Mouse (Mus musculus): Measurements from ENCODE around the gene Cdc26. TPM values are rescaled to one million over a fixed set of nuclear protein-coding genes. Genes with fewer than 3 reads are reported as not detected.
A peak's percentile ranks its signal among the peaks of the same experiment; 100 is the strongest.

The Cdc26 gene
- total and polyA plus RNA-seq, 3 experiments: 80.4 to 81.4 TPM; not detected in 1

DNA sequence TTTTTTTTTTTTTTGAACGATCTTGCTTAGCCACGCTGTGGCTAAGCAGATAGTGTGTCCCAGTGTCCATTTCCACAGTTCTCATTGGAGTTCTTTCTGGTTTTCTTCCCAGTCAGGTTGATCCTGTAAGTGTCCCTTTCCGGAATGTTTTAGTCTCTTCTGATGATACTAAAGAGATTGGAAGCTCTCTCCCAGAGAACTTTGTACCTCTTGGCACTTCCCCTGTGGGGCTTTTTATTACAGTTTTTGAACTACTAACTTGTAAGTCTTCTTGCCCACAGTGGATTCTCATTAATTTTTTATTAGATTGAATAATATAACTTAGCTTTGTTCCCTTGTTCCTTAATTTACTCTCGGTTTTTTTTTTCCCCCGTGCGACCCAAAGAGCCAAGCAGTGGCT lies 46.9 kb downstream of the Cdc26 start:
- Histone ChIP-seq H3K9ac (ENCODE audit: control insufficient read depth, low read depth, low read length, poor library complexity, severe bottlenecking) (peak overlapping the region; percentile 86), H3K79me2 (ENCODE audit: control insufficient read depth, insufficient read depth, low read length, poor library complexity) (peaks cover 36% of the 10 kb centered on the region), H3K4me3 (ENCODE audit: control insufficient read depth in 1 of 2, insufficient read depth in 1 of 2, low read depth in 2 of 2, low read length in 2 of 2) (peak overlapping the region; percentile 67 to 76), H3K4me1 (ENCODE audit: control insufficient read depth in 1 of 2, insufficient read depth in 2 of 2, low read length in 2 of 2) (peaks cover 6 to 8% of the 10 kb centered on the region in 2 experiments; a peak in 3 of 4 replicates), H3K27me3 (ENCODE audit: control insufficient read depth in 1 of 2, insufficient read depth in 2 of 2, low read length in 2 of 2) (no peaks in the 10 kb centered on the region), H3K9me3 (replicated peaks; ENCODE audit: insufficient read depth, low read length) (no peaks in the 10 kb centered on the region), H3K36me3 (ENCODE audit: control insufficient read depth in 1 of 2, insufficient read depth in 2 of 2, low read length in 2 of 2) (peaks cover 0 to 29% of the 10 kb centered on the region in 2 experiments; a peak in 2 of 4 replicates), H3K27ac (ENCODE audit: control insufficient read depth, low read depth, low read length) (peak overlapping the region; percentile 49; the same call in 1 of the 2 replicates)
- no peak for TF ChIP-seq KAT2A (conservative IDR thresholded peaks at IDR 0.05; ENCODE audit: low read depth, low read length)
- peak; percentile 36; the same call in 1 of the 2 replicates for TF ChIP-seq ZNF384 (IDR thresholded peaks at IDR 0.05; ENCODE audit: low read depth, low read length)
- TF ChIP-seq POLR2AphosphoS5 (IDR thresholded peaks at IDR 0.05; ENCODE audit: borderline replicate concordance, low read depth, low read length): no peak
- no peak for TF ChIP-seq GABPA (IDR thresholded peaks at IDR 0.05; ENCODE audit: low read depth, low read length)
- no peak for TF ChIP-seq ETS1 (IDR thresholded peaks at IDR 0.05; ENCODE audit: low read depth, low read length)
- no peak for TF ChIP-seq POLR2A (IDR thresholded peaks at IDR 0.05; ENCODE audit: control insufficient read depth in 1 of 2, insufficient read depth in 1 of 2, low read depth in 1 of 2, low read length in 2 of 2, poor library complexity in 1 of 2)
- DNase-seq (ENCODE audit: low read depth, low spot score): peak; percentile 42

- peak; percentile 45 for DNase-seq (ENCODE audit: low read depth, low spot score)
- H3K27me3 ChIP-seq (ENCODE audit: control insufficient read depth in 1 of 2, insufficient read depth in 2 of 2, low read length in 2 of 2): no peaks in the 10 kb centered on the region
- H3K4me3 ChIP-seq (ENCODE audit: control insufficient read depth in 1 of 2, insufficient read depth in 1 of 2, low read depth in 2 of 2, low read length in 2 of 2): peak overlapping the region; percentile 67 to 76
- peaks cover 37% of the 10 kb centered on the region for H3K79me2 ChIP-seq (ENCODE audit: control insufficient read depth, insufficient read depth, low read length, poor library complexity)
- H3K9ac ChIP-seq (ENCODE audit: control insufficient read depth, low read depth, low read length, poor library complexity, severe bottlenecking): peak overlapping the region; percentile 86
- no peaks in the 10 kb centered on the region for H3K9me3 ChIP-seq (replicated peaks; ENCODE audit: insufficient read depth, low read length)
- peaks cover 6 to 8% of the 10 kb centered on the region in 2 experiments; a peak in 3 of 4 replicates for H3K4me1 ChIP-seq (ENCODE audit: control insufficient read depth in 1 of 2, insufficient read depth in 2 of 2, low read length in 2 of 2)
- peak; percentile 13; the same call in 1 of the 2 replicates for TF ChIP-seq MXI1 (IDR thresholded peaks at IDR 0.05; ENCODE audit: low read depth, low read length)
- TF ChIP-seq TBP (IDR thresholded peaks at IDR 0.05; ENCODE audit: low read depth, low read length): peak; percentile 6; the same call in 1 of the 2 replicates
- no peak for TF ChIP-seq MAZ (IDR thresholded peaks at IDR 0.05; ENCODE audit: low read depth, low read length)
- peak; percentile 45; the same call in 1 of the 2 replicates for TF ChIP-seq MAX (IDR thresholded peaks at IDR 0.05; ENCODE audit: low read length)
- peaks cover 0 to 29% of the 10 kb centered on the region in 2 experiments; a peak in 2 of 4 replicates for H3K36me3 ChIP-seq (ENCODE audit: control insufficient read depth in 1 of 2, insufficient read depth in 2 of 2, low read length in 2 of 2)
- H3K27ac ChIP-seq (ENCODE audit: control insufficient read depth, low read depth, low read length): peak overlapping the region; percentile 49
Observed at GRCm38 (mm10) chr4:62360805-62361455, 47.5 kb downstream of the Cdc26 start.

DNA sequence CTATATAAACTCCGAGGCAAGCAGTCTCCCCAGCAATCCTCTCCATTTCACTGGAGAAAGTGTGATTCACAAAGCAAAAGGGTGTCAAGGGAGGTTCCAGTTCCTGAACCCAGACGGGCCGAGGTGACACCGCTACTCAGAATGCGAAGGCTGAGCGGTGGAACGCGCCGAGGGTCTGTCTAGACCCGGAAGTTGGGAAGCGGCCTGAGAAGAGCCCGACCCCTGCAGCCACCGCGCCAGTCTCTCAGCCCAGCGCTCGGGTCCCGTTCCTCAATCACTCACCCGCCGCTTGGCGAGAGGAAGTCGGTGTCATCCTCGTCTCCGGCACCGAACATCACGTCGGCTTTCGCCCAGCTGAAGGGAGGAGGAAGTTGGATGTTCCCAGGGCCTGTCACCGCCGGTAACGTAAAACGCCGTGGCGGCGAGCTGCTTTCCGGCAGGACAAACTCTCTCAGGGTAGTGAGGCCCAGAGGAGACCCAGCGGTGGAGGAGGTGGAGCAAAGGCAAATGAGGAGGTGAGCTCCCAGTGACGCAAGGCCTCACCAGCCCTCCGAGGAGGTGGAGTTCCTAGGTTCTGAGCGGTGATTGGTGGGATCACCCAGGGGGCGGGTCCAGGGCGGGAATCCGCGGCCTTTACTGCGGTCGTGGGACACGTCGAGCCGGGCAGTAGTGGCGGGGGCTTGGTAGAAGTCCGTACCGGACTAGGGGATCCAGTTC lies 48.2 kb downstream of the Cdc26 start, which contains the start of the genes Fkbp15 and Slc31a1:
TSS of gene Fkbp15 (minus strand) at position 461 of the 717 bp plus-strand sequence.
TSS of gene Slc31a1 (plus strand) at position 640 of the 717 bp plus-strand sequence.
- Histone ChIP-seq H3K27ac (ENCODE audit: control insufficient read depth, low read depth, low read length) (peak within 1 kb of the TSS; percentile 71), H3K9me3 (replicated peaks; ENCODE audit: insufficient read depth, low read length) (no peaks in the 10 kb centered on the region), H3K4me1 (ENCODE audit: control insufficient read depth in 1 of 2, insufficient read depth in 2 of 2, low read length in 2 of 2) (peaks cover 6 to 8% of the 10 kb centered on the region in 2 experiments; a peak in 3 of 4 replicates), H3K9ac (ENCODE audit: control insufficient read depth, low read depth, low read length, poor library complexity, severe bottlenecking) (peak within 1 kb of the TSS; percentile 94), H3K4me3 (ENCODE audit: control insufficient read depth in 1 of 2, insufficient read depth in 1 of 2, low read depth in 2 of 2, low read length in 2 of 2) (peak within 1 kb of the TSS; percentile 91 to 96), H3K79me2 (ENCODE audit: control insufficient read depth, insufficient read depth, low read length, poor library complexity) (peaks cover 36% of the 10 kb centered on the region), H3K27me3 (ENCODE audit: control insufficient read depth in 1 of 2, insufficient read depth in 2 of 2, low read length in 2 of 2) (no peaks in the 10 kb centered on the region), H3K36me3 (ENCODE audit: control insufficient read depth in 1 of 2, insufficient read depth in 2 of 2, low read length in 2 of 2) (peaks cover 0 to 29% of the 10 kb centered on the region in 2 experiments; a peak in 2 of 4 replicates)
- DNase-seq (ENCODE audit: low read depth, low spot score): peak; percentile 99
- TF ChIP-seq POLR2AphosphoS2 (IDR thresholded peaks at IDR 0.05; ENCODE audit: low read length): peak; percentile 64; the same call in 1 of the 2 replicates
- peak; percentile 81; the same call in 1 of the 2 replicates for TF ChIP-seq ZMIZ1 (IDR thresholded peaks at IDR 0.05; ENCODE audit: low read depth, low read length)
- TF ChIP-seq MYC (IDR thresholded peaks at IDR 0.05; ENCODE audit: low read depth, low read length): no peak
- TF ChIP-seq SIN3A (IDR thresholded peaks at IDR 0.05; ENCODE audit: low read length): peak; percentile 95
- TF ChIP-seq GATA1 (IDR thresholded peaks at IDR 0.05; ENCODE audit: low read depth, low read length): no peak
- no peak for TF ChIP-seq CHD1 (IDR thresholded peaks at IDR 0.05; ENCODE audit: low read depth, low read length)
- peak; percentile 79 for TF ChIP-seq KAT2A (conservative IDR thresholded peaks at IDR 0.05; ENCODE audit: low read depth, low read length)
- TF ChIP-seq ZNF384 (IDR thresholded peaks at IDR 0.05; ENCODE audit: low read depth, low read length): no peak
- TF ChIP-seq NELFE (IDR thresholded peaks at IDR 0.05; ENCODE audit: low read depth, low read length): peak; percentile 87
- TF ChIP-seq ZKSCAN1 (IDR thresholded peaks at IDR 0.05; ENCODE audit: low read depth, low read length): no peak
- TF ChIP-seq ETS1 (IDR thresholded peaks at IDR 0.05; ENCODE audit: low read depth, low read length): peak; percentile 84
- peak; percentile 85 for TF ChIP-seq ELF1 (IDR thresholded peaks at IDR 0.05; ENCODE audit: low read depth, low read length)
- peak; percentile 88 to 90 for TF ChIP-seq POLR2A (IDR thresholded peaks at IDR 0.05; ENCODE audit: control insufficient read depth in 1 of 2, insufficient read depth in 1 of 2, low read depth in 1 of 2, low read length in 2 of 2, poor library complexity in 1 of 2)
- TF ChIP-seq TBP (IDR thresholded peaks at IDR 0.05; ENCODE audit: low read depth, low read length): peak; percentile 82
- peak; percentile 89 for TF ChIP-seq HCFC1 (IDR thresholded peaks at IDR 0.05; ENCODE audit: low read depth, low read length)
- TF ChIP-seq SMC3 (IDR thresholded peaks at IDR 0.05; ENCODE audit: low read depth, low read length): no peak
